Mouse (Mus musculus) left cerebral cortex, adult 2 months (tissue): ENCODE measurements around the gene Cryba1. TPM values are rescaled to one million over a fixed set of nuclear protein-coding genes. Genes with fewer than 3 reads are reported as not detected.

ENCODE experiments used
- DNase-seq, 2 experiments: peaks; one replicate each; pipeline ENCODE4 v3.0.0; 2021 to 2022; ENCODE audit warnings: low spot score in 2 of 2, mixed read lengths in 1 of 2; ENCODE audit errors: extremely low spot score in 1 of 2
- H3K27ac ChIP-seq: fragments of 200-600 bp; 2 replicates; pipeline ENCODE4 v1.8.1; 2022
- H3K4me3 ChIP-seq: fragments of 200-600 bp; 2 replicates; pipeline ENCODE4 v1.8.1; 2022
- CTCF ChIP-seq: fragments of 200-600 bp; IDR thresholded peaks from 2 replicates; pipeline ENCODE4 v1.8.1; 2022; ENCODE audit warnings: antibody characterized with exemption, mild to moderate bottlenecking, moderate library complexity
- intact Hi-C: fragments of 180-260 bp; cut with DNase I; formaldehyde crosslinking; loops from one replicate; pipeline ENCODE4 v1.15.1; 2025
- long read RNA-seq, 2 experiments: library from polyadenylated mRNA; stranded (forward); transcript quantifications; one replicate each; pipeline ENCODE4 v2.0.0; 2021; ENCODE audit warnings: borderline mapping rate in 2 of 2
- total RNA-seq, 2 experiments: library from RNA; stranded (reverse); gene quantifications; 2 replicates each; pipeline ENCODE4 v1.2.3; 2021

Cryba1 gene
- total RNA-seq, result not detected
- long read RNA-seq, experiment 1, result 0 reads
- long read RNA-seq, experiment 2, result 0 reads

DNA sequence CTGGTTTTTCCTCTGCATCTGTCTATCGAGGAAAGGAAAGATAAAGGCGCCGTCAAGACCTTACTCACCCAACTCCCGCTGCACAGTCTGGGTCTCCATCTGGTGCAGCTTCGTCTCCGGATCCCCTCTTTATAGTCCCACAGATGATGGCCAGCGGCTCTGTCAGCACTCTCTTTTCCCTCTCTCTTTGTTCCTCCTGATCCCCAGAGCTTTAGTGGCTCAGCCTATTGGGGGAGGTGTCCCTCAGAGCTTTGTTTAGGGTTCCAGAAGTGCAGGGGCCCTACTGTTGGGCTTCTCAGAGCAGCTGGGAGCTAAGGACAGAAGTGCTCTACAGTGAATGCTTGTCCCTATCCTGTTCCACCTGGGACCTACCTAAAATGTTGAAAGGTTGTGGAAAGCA lies at the start of gene Cryba1:
TSS of gene Cryba1 (minus strand) at position 101 of the 400 bp plus-strand sequence.
- Histone ChIP-seq H3K4me3 (no peak within 1 kb of the TSS), H3K27ac (no peak within 1 kb of the TSS)
- no peak for DNase-seq
- no peak for TF ChIP-seq CTCF
- intact Hi-C loops, result no loop called here

DNA sequence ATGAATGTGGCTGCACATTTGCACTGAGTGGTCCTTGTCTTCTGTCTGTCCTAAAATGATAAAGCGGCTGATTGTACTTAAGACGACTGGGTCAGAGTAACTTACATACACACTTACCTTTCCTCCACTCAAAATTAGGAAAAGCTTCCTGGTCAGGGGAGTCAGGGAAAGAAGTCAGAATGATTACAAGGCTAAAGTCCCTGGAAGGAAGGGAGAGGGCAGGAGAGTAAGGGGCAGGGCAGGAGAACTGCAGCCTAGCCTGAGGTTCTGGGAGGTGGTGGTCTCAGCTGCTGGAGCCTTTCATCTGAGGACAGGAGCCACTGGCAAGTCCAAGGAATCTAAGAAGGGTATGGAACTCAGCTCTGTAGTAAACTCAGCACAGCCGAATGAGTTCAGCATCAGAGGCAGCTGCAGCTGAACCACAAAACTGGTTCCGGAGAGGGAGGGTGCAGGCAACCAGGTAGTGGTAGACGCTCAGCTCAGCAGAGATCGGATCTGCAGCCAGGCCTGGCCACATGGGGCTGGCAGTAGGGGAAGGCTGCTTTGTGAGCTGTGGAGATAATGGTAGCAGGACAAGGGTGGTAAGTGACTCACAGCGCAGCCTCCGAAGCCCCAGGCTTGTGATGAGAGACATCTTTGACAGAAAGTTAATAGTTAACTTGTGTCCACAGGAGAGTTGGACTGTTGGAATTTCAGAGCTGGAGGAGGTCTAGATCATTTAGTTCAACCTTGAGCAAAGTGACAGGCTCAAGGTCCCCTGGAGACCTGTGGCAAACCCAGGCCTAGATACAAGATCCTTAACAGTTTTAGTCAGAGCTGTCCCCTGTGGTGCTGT lies 47.0 kb upstream of the Cryba1 start:
- no peak for TF ChIP-seq CTCF
- intact Hi-C loops, result no loop called here
- DNase-seq, result no peak
- no peak overlapping the region for H3K27ac ChIP-seq
- H3K4me3 ChIP-seq, result no peak overlapping the region

DNA sequence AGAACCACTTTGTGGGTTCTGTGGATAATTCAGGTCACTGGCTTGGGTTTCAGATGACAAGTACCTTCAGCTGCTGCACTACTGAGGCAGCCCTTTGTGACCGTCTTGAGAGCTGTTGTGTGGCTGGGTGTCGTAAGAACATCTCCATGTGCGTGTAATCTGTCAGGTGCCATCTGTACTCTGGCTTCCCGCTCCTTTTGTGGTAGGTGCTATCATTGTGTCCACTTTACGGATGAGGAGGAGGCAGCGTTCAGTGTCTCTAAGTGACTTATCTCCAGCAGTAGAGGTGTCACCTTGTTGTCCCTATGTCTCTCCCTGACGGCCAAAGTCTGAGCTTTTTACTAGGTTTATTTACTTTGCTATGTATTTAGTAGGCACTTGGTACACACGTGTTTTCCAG lies 45.3 kb upstream of the Cryba1 start:
- intact Hi-C loops, result no loop called here
- no peak for DNase-seq
- TF ChIP-seq CTCF, result no peak

DNA sequence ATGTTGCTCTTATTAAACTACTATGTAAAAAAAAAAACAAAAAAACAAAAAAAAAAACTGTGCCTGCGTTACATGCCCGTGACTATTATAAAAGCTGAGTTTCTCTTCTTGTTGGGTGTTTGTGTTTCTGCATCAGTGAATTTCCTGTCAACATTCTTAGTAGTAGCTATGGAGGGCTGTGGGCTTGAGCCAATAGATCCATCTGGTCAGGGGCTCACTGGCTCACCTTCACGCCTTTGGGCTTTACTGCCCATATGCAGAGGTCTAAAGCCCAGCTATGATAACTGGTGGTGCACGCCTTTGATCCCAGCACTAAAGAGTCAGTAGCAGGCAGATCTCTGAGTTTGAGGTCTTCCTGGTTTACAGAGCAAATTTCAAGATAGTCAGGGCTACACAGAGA lies 44.4 kb upstream of the Cryba1 start:
- no peak for TF ChIP-seq CTCF
- no peak overlapping the region for H3K4me3 ChIP-seq
- intact Hi-C loops, result no loop called here
- no peak for DNase-seq
- no peak overlapping the region for H3K27ac ChIP-seq

More for the DNA sequence above, 45.3 kb upstream of the Cryba1 start:
- no peak overlapping the region for H3K4me3 ChIP-seq
- no peak overlapping the region for H3K27ac ChIP-seq

DNA sequence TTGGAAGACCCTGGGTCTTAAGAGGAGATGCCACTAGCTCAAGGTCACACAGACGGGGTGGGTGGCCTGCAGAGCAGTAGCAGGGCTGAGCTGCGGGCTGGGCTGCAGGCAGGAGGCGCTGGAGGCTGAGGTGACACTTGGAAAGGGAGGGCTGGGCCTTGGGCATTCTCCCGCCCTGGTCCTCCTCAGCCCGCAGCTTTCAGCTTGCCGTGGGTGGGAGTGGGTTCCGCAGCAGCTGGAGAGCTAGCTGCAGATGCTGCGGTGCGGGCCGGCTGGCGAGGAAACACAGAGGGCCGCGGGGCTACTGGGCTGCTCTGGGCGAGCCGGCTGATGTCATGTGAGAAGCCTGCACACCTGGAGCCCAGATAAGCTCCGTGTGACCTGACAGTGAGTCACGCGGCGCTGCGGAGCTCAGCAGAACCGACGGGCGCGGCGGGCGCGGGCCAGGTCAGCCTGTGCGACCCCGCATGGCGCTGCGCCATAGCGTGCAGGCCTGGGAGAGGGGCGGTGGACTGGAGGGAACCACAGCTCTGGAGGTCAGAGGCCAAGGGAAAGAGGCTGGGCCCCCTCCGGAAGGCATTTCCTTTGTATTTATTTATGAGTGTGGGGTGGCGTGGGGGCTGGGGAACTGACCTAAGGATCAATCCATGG lies 41.4 kb upstream of the Cryba1 start:
- intact Hi-C loops, result no loop called here
- peak overlapping the region; percentile 84 for H3K4me3 ChIP-seq
- DNase-seq, result peak; percentile 50 to 56
- peak; percentile 54 for TF ChIP-seq CTCF
- peak overlapping the region; percentile 97 for H3K27ac ChIP-seq

GRCm38 (mm10) chr11:77765459-77765777 lies 40.3 kb upstream of the Cryba1 start:
- H3K27ac ChIP-seq, result peak overlapping the region; percentile 97
- H3K4me3 ChIP-seq, result peak overlapping the region; percentile 84
- intact Hi-C loops, result no loop called here
- TF ChIP-seq CTCF, result no peak
- DNase-seq, result peak in 1 of 2 experiments; percentile 15

- peak overlapping the region; percentile 97 for H3K27ac ChIP-seq
- peak; percentile 38 to 48 for DNase-seq
- peak overlapping the region; percentile 84 for H3K4me3 ChIP-seq
- no peak for TF ChIP-seq CTCF
- intact Hi-C loops, result no loop called here
Measured at GRCm38 (mm10) chr11:77764694-77765458, 39.8 kb upstream of the Cryba1 start.

GRCm38 (mm10) chr11:77763673-77764340 lies 38.7 kb upstream of the Cryba1 start:
- H3K4me3 ChIP-seq, result peak overlapping the region; percentile 84
- TF ChIP-seq CTCF, result no peak
- intact Hi-C loops, result loop anchor here (1.0 kb wide), 1 partner anchor 29 kb away; no protein-coding TSS in a partner anchor
- DNase-seq, result peak in 1 of 2 experiments; percentile 51
- H3K27ac ChIP-seq, result peak overlapping the region; percentile 97

- peak; percentile 85 to 88 for DNase-seq
- H3K27ac ChIP-seq, result peak within 1 kb of the TSS; percentile 97
- intact Hi-C loops, result loop anchor here (1.0 kb wide), 1 partner anchor 30 kb away; no protein-coding TSS in a partner anchor
- peak; percentile 75 for TF ChIP-seq CTCF
- H3K4me3 ChIP-seq, result peak within 1 kb of the TSS; percentile 84
Measured at GRCm38 (mm10) chr11:77762783-77763672, 37.9 kb upstream of the Cryba1 start, which contains the start of gene Myo18a. Myo18a (plus strand) TSS chr11:77763246.

DNA sequence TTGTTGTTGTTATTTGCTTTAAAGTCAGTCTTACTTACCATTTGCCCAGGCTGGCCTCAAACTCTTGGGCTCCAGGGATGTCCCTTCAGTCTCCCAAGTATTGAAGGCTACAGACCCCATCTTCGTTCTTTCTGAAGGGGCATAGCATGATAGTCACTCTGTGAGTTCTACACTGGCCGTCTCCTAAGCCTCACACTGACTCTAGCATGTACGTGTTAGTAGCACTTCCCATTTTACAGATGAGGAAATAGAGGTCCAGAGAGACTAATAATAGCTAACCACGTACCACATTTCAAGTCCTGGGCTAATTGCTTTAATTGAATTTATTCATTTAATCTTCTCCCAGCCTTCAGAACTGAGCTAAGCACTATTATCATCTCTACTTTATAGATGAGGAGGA lies 34.9 kb upstream of the Cryba1 start:
- Histone ChIP-seq H3K27ac (no peak overlapping the region), H3K4me3 (no peak overlapping the region)
- TF ChIP-seq CTCF, result no peak
- DNase-seq, result no peak
- intact Hi-C loops, result no loop called here
